Mouse (Mus musculus) hindbrain, embryonic 12.5 days (tissue): ENCODE data around the gene Gm17657. TPM values are rescaled to one million over a fixed set of nuclear protein-coding genes. Genes with fewer than 3 reads are reported as not detected.
"Not testable (repeated sequence)": the region's sequence is repeated elsewhere in the genome, so short reads cannot be mapped to it uniquely, and the experiment has no call there.

Source experiments
- ATAC-seq: fragments of 200-750 bp; cut with Nextera tagmentation; 2 replicates; pipeline ENCODE4 v1.8.0; 2017; ENCODE audit warnings: moderate TSS enrichment; ENCODE audit not compliant: low FRiP score
- H3K27ac ChIP-seq: fragments of 300-500 bp; sonication (generic); 2 replicates; pipeline ENCODE4 v1.5.1; 2016; ENCODE audit warnings: mild to moderate bottlenecking
- H3K27me3 ChIP-seq: fragments of 300-500 bp; sonication (generic); 2 replicates; pipeline ENCODE4 v1.6.1; 2016; ENCODE audit warnings: mild to moderate bottlenecking
- H3K36me3 ChIP-seq: fragments of 300-500 bp; sonication (generic); 2 replicates; pipeline ENCODE4 v1.6.1; 2016; ENCODE audit warnings: mild to moderate bottlenecking
- H3K4me1 ChIP-seq: fragments of 300-500 bp; sonication (generic); 2 replicates; pipeline ENCODE4 v1.6.1; 2016
- H3K4me2 ChIP-seq: fragments of 300-500 bp; sonication (generic); replicated peaks from 2 replicates; pipeline ENCODE4 v1.6.1; 2016; ENCODE audit warnings: mild to moderate bottlenecking
- H3K4me3 ChIP-seq: fragments of 300-500 bp; sonication (generic); 2 replicates; pipeline ENCODE4 v1.5.1; 2016; ENCODE audit warnings: mild to moderate bottlenecking
- H3K9ac ChIP-seq: fragments of 300-500 bp; sonication (generic); 2 replicates; pipeline ENCODE4 v1.6.1; 2016; ENCODE audit warnings: mild to moderate bottlenecking, moderate library complexity
- H3K9me3 ChIP-seq: fragments of 300-500 bp; sonication (generic); replicated peaks from 2 replicates; pipeline ENCODE4 v1.6.1; 2016; ENCODE audit warnings: mild to moderate bottlenecking
- WGBS: fragments of 180-500 bp; shearing (Covaris S2); methylation state at CpG from one replicate; pipeline ENCODE4 v1.1.7; 2016; 5-methylcytosine and 5-hydroxymethylcytosine counted together
- polyA plus RNA-seq: library from polyadenylated mRNA; unstranded; fragments of >200 nt; fragmentation: Nextera tagmentation; extraction: Ambion mirVana; gene quantifications from 2 replicates; pipeline ENCODE4 v1.2.1, GENCODE M21; 2016

Gene Gm17657
- polyA plus RNA-seq, 1 experiment from 2014 or later = not detected

DNA sequence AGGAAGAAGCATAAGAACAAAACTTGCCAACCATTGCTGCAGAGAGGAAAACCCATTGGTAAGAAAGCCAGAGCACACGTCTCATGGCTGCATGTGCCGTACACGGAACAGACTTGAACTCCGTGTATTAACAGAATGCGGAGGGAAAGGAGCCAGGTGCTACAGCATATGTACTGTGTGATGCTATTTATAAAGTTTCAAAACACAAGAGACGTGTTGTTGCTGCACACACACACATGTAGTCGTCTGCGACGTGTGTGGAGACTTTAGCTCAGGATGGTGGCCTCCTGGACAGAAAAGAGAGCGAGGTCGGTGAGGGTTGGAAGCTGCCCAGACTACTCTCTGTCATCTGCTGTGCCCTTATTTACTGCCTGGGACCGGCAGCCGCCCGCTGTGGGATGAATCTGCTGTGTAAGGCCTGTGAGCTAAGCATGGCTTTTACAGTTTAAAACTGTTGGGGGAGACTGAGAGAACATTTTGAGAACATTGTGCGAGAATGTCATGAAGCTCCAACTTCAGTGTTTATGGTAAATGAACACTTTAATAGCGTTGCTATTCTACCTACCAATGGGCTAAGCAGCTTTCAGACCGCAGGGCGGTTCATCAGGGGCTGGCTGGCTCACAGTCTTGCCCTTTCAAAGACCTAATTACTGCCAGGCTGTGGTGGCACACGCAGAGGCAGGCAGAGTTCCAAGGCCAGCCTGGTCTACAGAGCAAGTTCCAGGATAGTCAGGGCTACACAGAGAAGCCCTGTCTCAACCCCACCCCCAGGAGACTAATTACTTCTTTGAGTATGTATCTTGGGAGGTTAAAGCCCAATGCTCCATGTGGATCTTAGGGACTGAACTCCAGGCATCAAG, 6.4 kb downstream of the Gm17657 start:
- H3K4me1 ChIP-seq = no peaks in the 10 kb centered on the region
- H3K9me3 ChIP-seq = no peaks in the 10 kb centered on the region
- no peak overlapping the region for H3K4me2 ChIP-seq
- 93% methylated on average over 19 of the region's 19 CpGs for WGBS
- no peaks in the 10 kb centered on the region for H3K36me3 ChIP-seq
- H3K27me3 ChIP-seq = no peaks in the 10 kb centered on the region
- no peak overlapping the region for H3K9ac ChIP-seq
- no peak for ATAC-seq
- H3K27ac ChIP-seq = no peak overlapping the region
- no peak overlapping the region for H3K4me3 ChIP-seq

DNA sequence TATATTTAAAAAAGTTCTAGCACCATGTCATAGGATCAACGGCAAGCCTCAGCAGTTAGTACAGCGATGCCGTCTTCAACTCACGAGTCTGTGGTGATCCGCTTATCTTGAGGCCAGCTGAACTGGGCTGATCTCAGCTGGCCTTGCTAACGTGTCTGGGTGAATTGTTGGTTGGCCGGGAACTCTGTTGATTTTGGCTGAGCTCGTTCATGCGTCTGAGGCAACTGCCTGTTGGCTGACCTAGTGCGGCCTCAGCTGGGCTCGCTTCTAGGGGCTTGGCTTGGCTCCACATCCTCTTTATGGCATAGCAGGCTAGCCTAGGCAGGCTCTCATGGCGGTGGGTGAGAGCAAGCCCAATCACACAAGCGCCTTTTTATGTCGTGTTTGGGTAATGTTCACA, 8.0 kb downstream of the Gm17657 start:
- H3K9me3 ChIP-seq = no peaks in the 10 kb centered on the region
- no peak overlapping the region for H3K4me3 ChIP-seq
- no peak overlapping the region for H3K27ac ChIP-seq
- no peak overlapping the region for H3K4me2 ChIP-seq
- 78% methylated on average over 14 of the region's 14 CpGs for WGBS
- H3K27me3 ChIP-seq = no peaks in the 10 kb centered on the region
- ATAC-seq = no peak
- H3K9ac ChIP-seq = no peak overlapping the region
- no peaks in the 10 kb centered on the region for H3K36me3 ChIP-seq
- no peaks in the 10 kb centered on the region for H3K4me1 ChIP-seq

DNA sequence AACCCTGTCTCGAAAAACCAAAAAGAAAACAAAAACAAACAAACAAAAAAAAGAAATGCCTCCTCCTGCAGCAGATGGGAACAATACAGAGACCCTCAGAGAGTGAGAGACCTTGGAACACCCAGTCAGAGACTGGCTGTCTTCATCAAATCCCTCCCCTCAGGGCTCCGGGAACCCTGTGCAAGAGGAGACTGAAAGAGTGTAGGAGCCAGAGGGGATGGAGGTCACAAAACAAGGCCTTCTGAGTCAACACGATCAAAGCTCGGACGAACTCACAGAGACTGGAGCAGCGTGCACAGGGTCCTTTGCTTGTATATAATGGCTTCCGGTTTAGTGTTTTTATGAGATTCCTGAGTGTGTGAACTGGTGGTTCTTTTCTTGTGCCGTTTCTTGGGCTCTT, 9.0 kb downstream of the Gm17657 start:
- Histone ChIP-seq H3K4me3 (no peak overlapping the region), H3K27me3 (no peaks in the 10 kb centered on the region), H3K4me1 (no peaks in the 10 kb centered on the region), H3K9me3 (no peaks in the 10 kb centered on the region), H3K9ac (no peak overlapping the region), H3K27ac (no peak overlapping the region), H3K36me3 (no peaks in the 10 kb centered on the region), H3K4me2 (no peak overlapping the region)
- ATAC-seq = no peak
- 88% methylated on average over 8 of the region's 8 CpGs for WGBS

DNA sequence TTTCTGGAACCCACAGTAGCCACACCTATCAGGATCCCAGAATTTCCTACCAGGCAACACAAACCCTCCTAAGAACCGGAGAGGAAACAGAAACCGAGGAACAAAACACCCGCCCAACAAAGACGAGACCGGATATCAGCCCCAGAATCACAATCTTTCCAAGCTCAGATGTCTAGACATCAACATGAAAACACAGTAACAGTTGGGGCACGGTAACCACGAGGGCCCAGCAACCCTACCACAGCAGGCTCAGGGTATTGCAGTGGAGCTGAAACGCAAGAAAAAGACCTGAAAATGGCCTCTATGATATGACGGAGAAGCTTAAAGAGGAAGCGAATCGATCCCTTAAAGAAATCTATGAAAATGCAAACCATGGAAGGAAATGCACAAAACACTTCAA, 15.6 kb downstream of the Gm17657 start:
- H3K9me3 ChIP-seq = no peaks in the 10 kb centered on the region
- H3K9ac ChIP-seq = no peak overlapping the region
- no peak overlapping the region for H3K27ac ChIP-seq
- H3K4me1 ChIP-seq = peaks cover 4% of the 10 kb centered on the region; the same call in 1 of the 2 replicates
- no peak overlapping the region for H3K4me2 ChIP-seq
- ATAC-seq = no peak
- 93% methylated on average over 11 of the region's 11 CpGs for WGBS
- no peak overlapping the region for H3K4me3 ChIP-seq
- H3K27me3 ChIP-seq = no peaks in the 10 kb centered on the region
- no peaks in the 10 kb centered on the region for H3K36me3 ChIP-seq

DNA sequence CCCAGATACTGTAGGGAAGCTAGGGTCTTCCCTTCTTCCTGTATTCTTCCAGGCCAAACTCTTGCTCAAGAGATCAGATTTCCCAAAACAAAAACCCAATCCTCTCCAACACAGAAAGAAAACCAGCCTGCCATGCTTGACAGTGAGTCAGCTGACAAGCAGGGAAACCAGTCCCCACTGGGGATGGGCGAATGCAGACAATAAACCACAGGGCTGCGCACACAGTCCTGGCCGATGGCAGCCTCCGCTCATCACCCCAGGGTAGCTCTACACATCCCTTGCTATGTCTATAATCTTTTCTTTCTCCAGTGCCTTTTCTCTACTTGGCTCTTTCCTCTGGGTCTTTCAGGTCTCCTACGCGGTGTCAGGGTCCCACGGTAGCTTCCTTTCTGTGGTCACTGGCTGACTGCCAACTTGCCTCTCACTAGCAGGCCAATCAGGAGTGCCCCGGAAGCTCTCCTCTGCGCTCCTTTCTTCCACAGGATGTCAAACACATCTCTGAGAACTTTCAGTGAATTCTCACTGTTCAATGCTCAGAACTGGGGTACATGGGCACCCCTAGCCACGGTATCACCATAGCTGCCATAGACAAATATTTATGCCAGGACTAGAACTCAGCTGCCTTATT, 17.6 kb downstream of the Gm17657 start:
- H3K36me3 ChIP-seq = no peaks in the 10 kb centered on the region
- H3K27ac ChIP-seq = no peak overlapping the region
- 61% methylated on average over 10 of the region's 10 CpGs for WGBS
- no peaks in the 10 kb centered on the region for H3K9me3 ChIP-seq
- H3K27me3 ChIP-seq = no peaks in the 10 kb centered on the region
- H3K4me1 ChIP-seq = peaks cover 4% of the 10 kb centered on the region; the same call in 1 of the 2 replicates
- H3K4me3 ChIP-seq = no peak overlapping the region
- H3K4me2 ChIP-seq = no peak overlapping the region
- no peak overlapping the region for H3K9ac ChIP-seq
- no peak for ATAC-seq

DNA sequence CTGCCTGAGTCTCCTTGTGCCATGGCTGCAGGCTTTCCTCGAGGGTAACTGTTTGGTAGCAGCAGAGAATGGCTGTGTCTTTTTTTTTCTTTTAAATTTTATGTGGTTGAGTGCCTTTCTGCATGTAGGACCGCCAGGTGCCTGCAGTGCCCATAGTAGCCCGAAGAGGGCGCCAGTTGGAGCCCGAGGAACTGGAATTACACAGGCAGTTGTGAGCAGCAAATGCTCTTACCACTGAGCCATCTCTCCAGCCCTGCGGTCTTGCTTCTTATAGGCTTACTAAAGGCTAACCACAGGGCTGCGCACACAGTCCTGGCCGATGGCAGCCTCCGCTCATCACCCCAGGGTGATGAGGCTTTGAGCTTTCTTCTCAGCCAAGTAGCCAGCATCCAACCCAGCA, 18.2 kb downstream of the Gm17657 start:
- WGBS = 75% methylated on average over 9 of the region's 9 CpGs
- Histone ChIP-seq H3K36me3 (no peaks in the 10 kb centered on the region), H3K27ac (no peak overlapping the region), H3K9ac (no peak overlapping the region), H3K27me3 (no peaks in the 10 kb centered on the region), H3K9me3 (no peaks in the 10 kb centered on the region), H3K4me1 (peaks cover 4% of the 10 kb centered on the region; the same call in 1 of the 2 replicates), H3K4me2 (no peak overlapping the region), H3K4me3 (no peak overlapping the region)
- ATAC-seq = no peak

DNA sequence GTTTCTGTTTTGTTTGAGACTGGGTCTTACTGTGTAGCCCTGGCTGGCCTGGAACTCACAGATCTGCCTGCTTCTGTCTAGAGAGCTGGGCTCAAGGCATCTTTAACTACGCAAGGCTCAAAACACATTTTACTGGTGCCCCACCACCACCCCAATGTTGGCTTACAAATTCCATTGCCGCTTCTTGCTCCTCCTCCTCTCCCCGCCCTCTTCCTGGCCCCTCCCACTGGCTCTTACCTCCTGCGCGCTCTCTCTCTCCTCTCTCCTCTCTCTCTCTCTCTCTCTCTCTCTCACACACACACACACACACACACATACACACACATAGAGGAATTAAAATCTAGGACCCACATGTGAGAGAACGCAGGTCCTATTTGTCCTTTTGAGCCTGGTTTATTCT, 18.9 kb downstream of the Gm17657 start:
- H3K9me3 ChIP-seq = no peaks in the 10 kb centered on the region; the same call in 1 of the 2 replicates
- H3K4me2 ChIP-seq = no peak overlapping the region
- no peaks in the 10 kb centered on the region for H3K27me3 ChIP-seq
- no peak overlapping the region for H3K9ac ChIP-seq
- H3K36me3 ChIP-seq = no peaks in the 10 kb centered on the region
- H3K4me1 ChIP-seq = peaks cover 4% of the 10 kb centered on the region; the same call in 1 of the 2 replicates
- 80% methylated on average over 6 of the region's 6 CpGs for WGBS
- ATAC-seq = no peak
- no peak overlapping the region for H3K27ac ChIP-seq
- no peak overlapping the region for H3K4me3 ChIP-seq

DNA sequence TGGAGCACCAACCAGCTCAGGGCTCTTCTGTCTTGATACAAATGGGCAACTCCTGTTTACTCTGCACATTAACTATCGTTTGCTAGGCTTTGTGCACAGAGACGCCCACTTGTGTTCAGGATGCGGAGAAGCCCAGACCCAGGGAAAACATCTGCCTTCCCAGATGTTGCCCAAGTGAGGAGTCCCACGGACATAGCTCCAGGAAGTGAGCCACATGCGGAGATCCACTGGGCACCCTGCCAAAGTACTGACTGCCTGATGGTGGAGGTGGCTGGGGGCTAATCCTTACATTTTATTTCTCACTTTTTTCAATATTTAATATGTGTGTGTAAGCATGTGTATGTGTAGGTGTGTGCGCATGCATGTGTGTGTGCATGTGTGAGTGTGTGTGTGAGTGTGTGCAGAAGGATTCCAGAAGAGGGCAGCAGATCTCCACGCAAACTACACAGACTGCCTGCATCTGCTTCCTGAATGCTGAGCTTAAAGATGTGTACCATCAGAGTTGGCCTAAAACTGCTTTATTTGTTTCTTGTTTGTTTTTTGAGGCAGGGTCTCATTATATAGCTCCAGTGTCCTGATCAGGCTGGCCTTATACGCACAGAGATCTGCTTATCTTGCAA, 20.8 kb downstream of the Gm17657 start:
- Histone ChIP-seq H3K27me3 (no peaks in the 10 kb centered on the region), H3K27ac (no peak overlapping the region), H3K4me3 (no peak overlapping the region), H3K9me3 (no peaks in the 10 kb centered on the region; the same call in 1 of the 2 replicates), H3K36me3 (no peaks in the 10 kb centered on the region), H3K4me2 (no peak overlapping the region), H3K4me1 (peaks cover 4% of the 10 kb centered on the region; the same call in 1 of the 2 replicates), H3K9ac (no peak overlapping the region)
- ATAC-seq = no peak
- 88% methylated on average over 8 of the region's 8 CpGs for WGBS

DNA sequence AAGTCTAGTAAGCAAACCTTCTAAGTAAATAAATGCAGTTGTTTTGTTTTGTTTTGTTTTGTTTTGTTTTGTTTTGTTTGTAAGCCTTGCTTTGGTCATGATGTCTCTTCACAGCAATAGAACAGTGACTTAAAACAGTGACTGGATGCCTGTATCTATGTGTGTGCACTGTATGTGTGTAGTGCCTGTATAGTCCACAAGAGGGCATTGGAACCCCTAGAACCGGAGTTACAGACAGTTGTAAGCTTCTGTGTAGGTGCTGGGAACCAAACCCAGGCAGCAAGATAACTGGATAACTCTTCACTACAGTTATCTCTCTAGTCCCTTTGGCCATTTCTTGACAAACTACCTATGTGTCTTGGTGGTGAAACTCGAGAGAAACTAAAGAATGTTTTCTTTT, 23.8 kb downstream of the Gm17657 start:
- Histone ChIP-seq H3K27me3 (no peaks in the 10 kb centered on the region), H3K4me3 (no peak overlapping the region), H3K27ac (no peak overlapping the region), H3K4me2 (no peak overlapping the region), H3K4me1 (no peaks in the 10 kb centered on the region), H3K36me3 (no peaks in the 10 kb centered on the region), H3K9ac (no peak overlapping the region), H3K9me3 (no peaks in the 10 kb centered on the region; the same call in 1 of the 2 replicates)
- ATAC-seq = no peak
- 77% methylated on average over 2 of the region's 2 CpGs for WGBS

DNA sequence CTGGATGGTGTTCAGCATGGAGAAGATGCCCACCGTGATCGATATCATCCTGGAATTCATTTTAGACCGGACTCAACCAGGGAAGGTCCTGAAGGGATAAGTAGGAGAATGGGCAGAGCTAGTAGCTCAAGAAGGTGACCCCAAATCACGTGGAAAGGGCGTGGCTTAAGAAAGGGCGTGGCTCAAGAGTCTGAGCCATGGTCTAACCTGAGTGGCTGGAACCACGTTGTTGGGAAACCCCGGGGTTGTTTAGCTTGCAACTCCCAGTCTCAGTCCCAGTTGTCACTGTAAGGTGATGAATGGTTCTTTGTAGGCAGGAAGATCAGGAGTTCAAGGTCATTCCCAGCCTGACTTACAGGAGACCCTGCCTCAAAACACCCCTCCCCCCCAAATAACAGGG, 29.7 kb downstream of the Gm17657 start:
- Histone ChIP-seq H3K9me3 (no peaks in the 10 kb centered on the region), H3K9ac (no peak overlapping the region), H3K36me3 (no peaks in the 10 kb centered on the region), H3K4me1 (no peaks in the 10 kb centered on the region), H3K27me3 (no peaks in the 10 kb centered on the region), H3K4me2 (no peak overlapping the region), H3K27ac (no peak overlapping the region), H3K4me3 (no peak overlapping the region)
- WGBS = 80% methylated on average over 8 of the region's 8 CpGs
- no peak for ATAC-seq

DNA sequence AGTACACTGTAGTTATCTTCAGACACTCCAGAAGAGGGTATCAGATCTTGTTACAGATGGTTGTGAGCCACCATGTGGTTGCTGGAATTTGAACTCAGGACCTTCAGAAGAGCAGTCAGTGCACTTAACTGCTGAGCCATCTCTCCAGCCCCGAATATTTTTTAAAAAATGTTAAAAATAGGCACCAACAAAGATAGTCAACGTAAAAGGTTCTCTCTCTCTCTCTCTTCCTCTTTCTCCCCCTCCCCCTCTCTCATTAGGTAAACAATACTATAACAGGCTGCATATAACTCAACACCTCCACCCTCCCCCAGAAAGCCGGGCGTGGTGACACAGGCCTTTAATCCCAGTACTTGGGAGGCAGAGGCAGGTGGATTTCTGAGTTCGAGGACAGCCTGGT, 30.8 kb downstream of the Gm17657 start:
- not testable (repeated sequence) for H3K4me2 ChIP-seq, ATAC-seq, H3K36me3 ChIP-seq, H3K9me3 ChIP-seq, H3K4me1 ChIP-seq, H3K9ac ChIP-seq, H3K4me3 ChIP-seq, H3K27ac ChIP-seq, H3K27me3 ChIP-seq
- 95% methylated on average over 5 of the region's 5 CpGs for WGBS

DNA sequence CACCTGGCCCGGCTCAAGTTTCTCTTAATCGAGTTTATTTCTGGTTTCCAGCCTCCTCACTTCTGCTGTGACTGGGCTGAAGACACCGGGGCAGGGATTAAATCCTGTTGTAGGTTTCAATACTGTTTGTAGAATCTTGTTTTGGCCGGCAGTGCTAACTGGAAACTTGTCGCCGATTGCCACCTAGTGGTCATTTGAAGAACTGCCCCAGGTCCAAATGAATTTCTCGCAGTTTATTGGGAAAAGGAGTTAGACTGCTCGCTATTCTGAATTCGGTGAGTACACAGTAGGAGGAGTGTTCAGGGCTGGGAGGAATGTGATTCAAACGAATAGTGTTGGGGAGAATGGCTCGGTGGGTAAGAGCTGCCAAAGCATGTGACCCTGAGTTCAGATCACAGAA, 35.0 kb downstream of the Gm17657 start:
- WGBS = 3% methylated on average over 11 of the region's 11 CpGs
- no peak overlapping the region for H3K27ac ChIP-seq
- no peaks in the 10 kb centered on the region for H3K4me1 ChIP-seq
- ATAC-seq = no peak
- no peaks in the 10 kb centered on the region for H3K36me3 ChIP-seq
- H3K27me3 ChIP-seq = no peaks in the 10 kb centered on the region
- no peaks in the 10 kb centered on the region for H3K9me3 ChIP-seq
- H3K9ac ChIP-seq = no peak overlapping the region
- H3K4me3 ChIP-seq = no peak overlapping the region
- H3K4me2 ChIP-seq = no peak overlapping the region
